Mouse (Mus musculus): ENCODE measurements around the gene Ugt1a6b.

GRCm38 (mm10) chr1:88137264-88137663 lies 34.2 kb downstream of the Ugt1a6b start:
- TF ChIP-seq POLR2A (IDR thresholded peaks at IDR 0.05; ENCODE audit: low read depth, low read length) (no peak), CTCF (conservative IDR thresholded peaks at IDR 0.05; ENCODE audit: insufficient read depth, insufficient read length, low read depth, low read length) (no peak)
